Mouse (Mus musculus): ENCODE measurements around the gene Smyd3. TPM values are rescaled to one million over a fixed set of nuclear protein-coding genes. Genes with fewer than 3 reads are reported as not detected.

Gene Smyd3
- polyA plus RNA-seq, 1 experiment: 10.6 TPM

GRCm38 (mm10) chr1:179118673-179119072 lies 399.2 kb downstream of the Smyd3 start:
- TF ChIP-seq MAX (IDR thresholded peaks at IDR 0.05) (no peak), MYOG (IDR thresholded peaks at IDR 0.05; ENCODE audit: control insufficient read depth, extremely low read depth, insufficient read length) (no peak), CTCF (IDR thresholded peaks at IDR 0.05; ENCODE audit: control insufficient read depth, insufficient read depth, insufficient read length) (no peak), FOSL1 (IDR thresholded peaks at IDR 0.05; ENCODE audit: insufficient read depth, low read length, poor library complexity, severe bottlenecking) (no peak), USF1 (IDR thresholded peaks at IDR 0.05; ENCODE audit: low read depth) (no peak), MYOD1 (IDR thresholded peaks at IDR 0.05; ENCODE audit: control insufficient read depth, insufficient read length, low read depth) (no peak), CEBPB (IDR thresholded peaks at IDR 0.05; ENCODE audit: low read depth) (no peak)
- H3ac ChIP-seq (ENCODE audit: control insufficient read depth, insufficient read length, low read depth): no peak overlapping the region
- H3K36me3 ChIP-seq (ENCODE audit: control insufficient read depth, insufficient read depth): no peaks in the 10 kb centered on the region
- no peaks in the 10 kb centered on the region for H3K27me3 ChIP-seq (ENCODE audit: control insufficient read depth, insufficient read depth, insufficient read length)
- H3K4me3 ChIP-seq (ENCODE audit: insufficient read depth, poor library complexity, severe bottlenecking): no peak overlapping the region
- no peaks in the 10 kb centered on the region for H3K79me2 ChIP-seq (ENCODE audit: control insufficient read depth, insufficient read depth)
- H3K79me3 ChIP-seq (ENCODE audit: low read depth): no peaks in the 10 kb centered on the region

- no peak overlapping the region for H3ac ChIP-seq (ENCODE audit: control insufficient read depth, insufficient read length, low read depth)
- TF ChIP-seq CTCF (IDR thresholded peaks at IDR 0.05; ENCODE audit: control insufficient read depth, insufficient read depth, insufficient read length): no peak
- TF ChIP-seq MYOD1 (IDR thresholded peaks at IDR 0.05; ENCODE audit: control insufficient read depth, insufficient read length, low read depth): no peak
- no peak for TF ChIP-seq MYOG (IDR thresholded peaks at IDR 0.05; ENCODE audit: control insufficient read depth, extremely low read depth, insufficient read length)
- no peak for TF ChIP-seq USF1 (IDR thresholded peaks at IDR 0.05; ENCODE audit: low read depth)
- no peak for TF ChIP-seq FOSL1 (IDR thresholded peaks at IDR 0.05; ENCODE audit: insufficient read depth, low read length, poor library complexity, severe bottlenecking)
- no peak for TF ChIP-seq CEBPB (IDR thresholded peaks at IDR 0.05; ENCODE audit: low read depth)
- TF ChIP-seq MAX (IDR thresholded peaks at IDR 0.05): no peak
- no peaks in the 10 kb centered on the region for H3K36me3 ChIP-seq (ENCODE audit: control insufficient read depth, insufficient read depth)
- no peaks in the 10 kb centered on the region for H3K79me3 ChIP-seq (ENCODE audit: low read depth)
- H3K27me3 ChIP-seq (ENCODE audit: control insufficient read depth, insufficient read depth, insufficient read length): no peaks in the 10 kb centered on the region
- H3K79me2 ChIP-seq (ENCODE audit: control insufficient read depth, insufficient read depth): no peaks in the 10 kb centered on the region
- H3K4me3 ChIP-seq (ENCODE audit: insufficient read depth, poor library complexity, severe bottlenecking): no peak overlapping the region
Measured at GRCm38 (mm10) chr1:179116729-179117663, 400.8 kb downstream of the Smyd3 start.

GRCm38 (mm10) chr1:179114833-179115495 lies 402.9 kb downstream of the Smyd3 start:
- TF ChIP-seq FOSL1 (IDR thresholded peaks at IDR 0.05; ENCODE audit: insufficient read depth, low read length, poor library complexity, severe bottlenecking) (no peak), CTCF (IDR thresholded peaks at IDR 0.05; ENCODE audit: control insufficient read depth, insufficient read depth, insufficient read length) (no peak), MYOD1 (IDR thresholded peaks at IDR 0.05; ENCODE audit: control insufficient read depth, insufficient read length, low read depth) (no peak), MYOG (IDR thresholded peaks at IDR 0.05; ENCODE audit: control insufficient read depth, extremely low read depth, insufficient read length) (no peak), MAX (IDR thresholded peaks at IDR 0.05) (no peak), USF1 (IDR thresholded peaks at IDR 0.05; ENCODE audit: low read depth) (no peak), CEBPB (IDR thresholded peaks at IDR 0.05; ENCODE audit: low read depth) (no peak)
- no peak overlapping the region for H3ac ChIP-seq (ENCODE audit: control insufficient read depth, insufficient read length, low read depth)
- no peaks in the 10 kb centered on the region for H3K27me3 ChIP-seq (ENCODE audit: control insufficient read depth, insufficient read depth, insufficient read length)
- H3K36me3 ChIP-seq (ENCODE audit: control insufficient read depth, insufficient read depth): no peaks in the 10 kb centered on the region
- no peak overlapping the region for H3K4me3 ChIP-seq (ENCODE audit: insufficient read depth, poor library complexity, severe bottlenecking)
- H3K79me2 ChIP-seq (ENCODE audit: control insufficient read depth, insufficient read depth): no peaks in the 10 kb centered on the region
- no peaks in the 10 kb centered on the region for H3K79me3 ChIP-seq (ENCODE audit: low read depth)

GRCm38 (mm10) chr1:179114385-179114784 lies 403.5 kb downstream of the Smyd3 start:
- TF ChIP-seq MYOG (IDR thresholded peaks at IDR 0.05; ENCODE audit: control insufficient read depth, extremely low read depth, insufficient read length) (no peak), CEBPB (IDR thresholded peaks at IDR 0.05; ENCODE audit: low read depth) (no peak), CTCF (IDR thresholded peaks at IDR 0.05; ENCODE audit: control insufficient read depth, insufficient read depth, insufficient read length) (no peak), MYOD1 (IDR thresholded peaks at IDR 0.05; ENCODE audit: control insufficient read depth, insufficient read length, low read depth) (no peak), MAX (IDR thresholded peaks at IDR 0.05) (no peak), FOSL1 (IDR thresholded peaks at IDR 0.05; ENCODE audit: insufficient read depth, low read length, poor library complexity, severe bottlenecking) (no peak), USF1 (IDR thresholded peaks at IDR 0.05; ENCODE audit: low read depth) (no peak)
- Histone ChIP-seq H3K4me3 (ENCODE audit: insufficient read depth, poor library complexity, severe bottlenecking) (no peak overlapping the region), H3K36me3 (ENCODE audit: control insufficient read depth, insufficient read depth) (no peaks in the 10 kb centered on the region), H3K79me3 (ENCODE audit: low read depth) (no peaks in the 10 kb centered on the region), H3K27me3 (ENCODE audit: control insufficient read depth, insufficient read depth, insufficient read length) (no peaks in the 10 kb centered on the region), H3K79me2 (ENCODE audit: control insufficient read depth, insufficient read depth) (no peaks in the 10 kb centered on the region), H3ac (ENCODE audit: control insufficient read depth, insufficient read length, low read depth) (no peak overlapping the region)

- Histone ChIP-seq H3ac (ENCODE audit: control insufficient read depth, insufficient read length, low read depth) (no peak overlapping the region), H3K4me3 (ENCODE audit: insufficient read depth, poor library complexity, severe bottlenecking) (no peak overlapping the region), H3K36me3 (ENCODE audit: control insufficient read depth, insufficient read depth) (no peaks in the 10 kb centered on the region), H3K79me2 (ENCODE audit: control insufficient read depth, insufficient read depth) (no peaks in the 10 kb centered on the region), H3K27me3 (ENCODE audit: control insufficient read depth, insufficient read depth, insufficient read length) (no peaks in the 10 kb centered on the region), H3K79me3 (ENCODE audit: low read depth) (no peaks in the 10 kb centered on the region)
- no peak for TF ChIP-seq CTCF (IDR thresholded peaks at IDR 0.05; ENCODE audit: control insufficient read depth, insufficient read depth, insufficient read length)
- TF ChIP-seq FOSL1 (IDR thresholded peaks at IDR 0.05; ENCODE audit: insufficient read depth, low read length, poor library complexity, severe bottlenecking): no peak
- no peak for TF ChIP-seq MYOD1 (IDR thresholded peaks at IDR 0.05; ENCODE audit: control insufficient read depth, insufficient read length, low read depth)
- TF ChIP-seq CEBPB (IDR thresholded peaks at IDR 0.05; ENCODE audit: low read depth): no peak
- TF ChIP-seq USF1 (IDR thresholded peaks at IDR 0.05; ENCODE audit: low read depth): no peak
- no peak for TF ChIP-seq MAX (IDR thresholded peaks at IDR 0.05)
- no peak for TF ChIP-seq MYOG (IDR thresholded peaks at IDR 0.05; ENCODE audit: control insufficient read depth, extremely low read depth, insufficient read length)
Measured at GRCm38 (mm10) chr1:179108759-179109158, 409.1 kb downstream of the Smyd3 start.

Measured in C2C12 (cell line).